Mouse (Mus musculus) G1E (cell line): Measurements from ENCODE around the gene Sept5. TPM values are rescaled to one million over a fixed set of nuclear protein-coding genes. Genes with fewer than 3 reads are reported as not detected.

Experiments used
- ATAC-seq: 2 replicates; pipeline ENCODE4 v1.8.0; 2016; ENCODE audit warnings: mild to moderate bottlenecking; ENCODE audit not compliant: insufficient number of reproducible peaks, poor library complexity, low FRiP score, severe bottlenecking; ENCODE audit errors: extremely low read depth
- DNase-seq: peaks from one replicate; pipeline ENCODE4 v3.0.0; 2012; ENCODE audit warnings: low spot score
- H3K27me3 ChIP-seq: 2 replicates; pipeline ENCODE4 v1.6.1; 2012; ENCODE audit warnings: mild to moderate bottlenecking, low read length, inconsistent platforms; ENCODE audit not compliant: insufficient read depth
- H3K36me3 ChIP-seq: replicated peaks from 2 replicates; pipeline ENCODE3; 2012; ENCODE audit warnings: mild to moderate bottlenecking, inconsistent platforms
- H3K4me1 ChIP-seq: 2 replicates; pipeline ENCODE4 v1.6.1; 2012; ENCODE audit warnings: low read depth, low read length, inconsistent platforms, mixed read lengths; ENCODE audit not compliant: insufficient read depth
- H3K4me3 ChIP-seq: 2 replicates; pipeline ENCODE4 v1.5.1; 2012; ENCODE audit warnings: low read depth, mild to moderate bottlenecking, inconsistent platforms, low read length, moderate library complexity, mixed read lengths
- H3K9me3 ChIP-seq: replicated peaks from 2 replicates; pipeline ENCODE4 v1.6.1; 2012; ENCODE audit warnings: inconsistent platforms
- CTCF ChIP-seq: IDR thresholded peaks from 2 replicates; pipeline ENCODE4 v1.5.1; 2012; ENCODE audit warnings: low read depth, low read length, inconsistent platforms, mixed read lengths
- GATA1 ChIP-seq: IDR thresholded peaks from 2 replicates; pipeline ENCODE4 v1.6.1; 2012; ENCODE audit warnings: borderline replicate concordance, low read length, inconsistent platforms, mixed read lengths
- GATA2 ChIP-seq: IDR thresholded peaks from 2 replicates; pipeline ENCODE4 v1.6.1; 2012; ENCODE audit warnings: low read depth, low read length, inconsistent platforms, borderline replicate concordance
- POLR2AphosphoS5 ChIP-seq: IDR thresholded peaks from 2 replicates; pipeline ENCODE4 v1.6.1; 2012; ENCODE audit warnings: low read depth, low read length, inconsistent platforms; ENCODE audit not compliant: insufficient replicate concordance
- TAL1 ChIP-seq: conservative IDR thresholded peaks from 2 replicates; pipeline ENCODE4 v1.6.1; 2012; ENCODE audit warnings: low read depth, low read length, inconsistent platforms, mixed read lengths
- polyA plus RNA-seq: library from polyadenylated mRNA; stranded (reverse); fragments of >175 nt; gene quantifications from 2 replicates; pipeline ENCODE4 v1.2.3, GENCODE M21; 2012
- total RNA-seq, 2 experiments: library from RNA; stranded (forward) in 1 of 2; stranded (reverse) in 1 of 2; fragments of 200-1000 nt in 1 of 2; fragments of >200 nt in 1 of 2; fragmentation: Nextera tagmentation in 1 of 2; gene quantifications; 2 replicates each; pipeline ENCODE4 v1.2.3; 2014 to 2017

Sept5 gene
- total and polyA plus RNA-seq, 3 experiments = 0.05 TPM; not detected in 2

DNA sequence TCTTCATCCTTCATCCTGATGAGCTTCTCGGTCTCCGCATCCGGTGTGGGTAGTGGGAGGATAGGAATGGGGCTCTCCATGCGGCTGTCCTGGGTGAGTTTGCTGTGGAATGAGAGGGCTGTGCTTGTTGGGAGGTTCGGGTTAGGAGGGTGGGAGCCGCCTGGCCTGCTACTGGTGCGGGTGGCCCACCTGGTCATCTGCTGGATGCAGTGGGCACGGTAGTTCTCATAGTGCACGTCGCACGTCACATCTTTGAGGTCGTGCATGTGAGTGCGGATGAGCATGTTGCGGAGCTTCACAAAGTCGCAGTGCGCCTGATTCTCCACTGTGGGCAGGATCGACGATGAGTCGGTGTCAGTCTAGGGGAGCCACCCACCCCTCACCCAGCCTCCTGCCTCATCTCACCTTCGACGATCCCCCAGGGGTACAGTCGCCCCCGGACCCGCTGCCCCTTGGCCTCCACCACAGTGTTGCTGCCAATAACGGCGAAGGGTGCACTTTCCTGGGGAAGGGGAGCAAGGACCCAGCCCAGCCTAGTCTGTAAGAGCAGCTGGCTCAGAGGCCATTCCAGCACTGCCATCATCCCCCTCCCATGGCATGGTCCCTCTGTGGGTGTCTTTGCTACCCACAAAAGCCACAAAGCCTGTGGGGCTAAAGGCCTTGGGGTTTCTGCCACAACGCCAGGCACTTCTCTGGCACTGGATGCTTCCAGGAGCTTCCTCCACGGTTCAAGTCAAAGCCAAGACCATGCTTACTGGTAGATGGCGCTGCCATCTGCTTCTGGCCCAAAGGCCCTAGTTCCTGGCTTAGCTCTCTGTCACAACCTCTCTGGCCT is 6.6 kb downstream of the Sept5 start:
- no peak overlapping the region for H3K4me3 ChIP-seq
- H3K27me3 ChIP-seq = peaks cover 46% of the 10 kb centered on the region
- peaks cover 39% of the 10 kb centered on the region for H3K9me3 ChIP-seq
- ATAC-seq (no peak), DNase-seq (no peak)
- H3K4me1 ChIP-seq = peaks cover 3% of the 10 kb centered on the region; the same call in 1 of the 2 replicates
- no peak for TF ChIP-seq GATA1
- no peak for TF ChIP-seq TAL1
- no peak for TF ChIP-seq GATA2
- TF ChIP-seq CTCF = no peak
- TF ChIP-seq POLR2AphosphoS5 = no peak
- H3K36me3 ChIP-seq = no peaks in the 10 kb centered on the region

GRCm38 (mm10) chr16:18622019-18622418 is 7.7 kb downstream of the Sept5 start, which contains the start of gene Gp1bb:
TSS of gene Gp1bb (minus strand) at chr16:18622403.
- H3K36me3 ChIP-seq = no peaks in the 10 kb centered on the region
- TF ChIP-seq GATA2 = no peak
- TF ChIP-seq POLR2AphosphoS5 = no peak
- no peak for TF ChIP-seq GATA1
- no peak for TF ChIP-seq CTCF
- TF ChIP-seq TAL1 = no peak
- DNase-seq = no peak
- peaks cover 14% of the 10 kb centered on the region for H3K4me1 ChIP-seq
- H3K27me3 ChIP-seq = peaks cover 41% of the 10 kb centered on the region
- H3K4me3 ChIP-seq = no peak within 1 kb of the TSS
- ATAC-seq = no peak
- peaks cover 39% of the 10 kb centered on the region for H3K9me3 ChIP-seq

- ATAC-seq = no peak
- no peak overlapping the region for H3K4me3 ChIP-seq
- H3K27me3 ChIP-seq = peaks cover 41% of the 10 kb centered on the region
- DNase-seq = no peak
- H3K4me1 ChIP-seq = peaks cover 14% of the 10 kb centered on the region
- no peaks in the 10 kb centered on the region for H3K36me3 ChIP-seq
- peaks cover 35% of the 10 kb centered on the region for H3K9me3 ChIP-seq
- no peak for TF ChIP-seq GATA1
- TF ChIP-seq TAL1 = no peak
- no peak for TF ChIP-seq CTCF
Observed at GRCm38 (mm10) chr16:18621362-18622001, 8.3 kb downstream of the Sept5 start.

- Histone ChIP-seq H3K27me3 (peaks cover 46% of the 10 kb centered on the region), H3K4me3 (no peak overlapping the region)
- ATAC-seq = no peak
Observed at GRCm38 (mm10) chr16:18620601-18621361, 9.0 kb downstream of the Sept5 start.

DNA sequence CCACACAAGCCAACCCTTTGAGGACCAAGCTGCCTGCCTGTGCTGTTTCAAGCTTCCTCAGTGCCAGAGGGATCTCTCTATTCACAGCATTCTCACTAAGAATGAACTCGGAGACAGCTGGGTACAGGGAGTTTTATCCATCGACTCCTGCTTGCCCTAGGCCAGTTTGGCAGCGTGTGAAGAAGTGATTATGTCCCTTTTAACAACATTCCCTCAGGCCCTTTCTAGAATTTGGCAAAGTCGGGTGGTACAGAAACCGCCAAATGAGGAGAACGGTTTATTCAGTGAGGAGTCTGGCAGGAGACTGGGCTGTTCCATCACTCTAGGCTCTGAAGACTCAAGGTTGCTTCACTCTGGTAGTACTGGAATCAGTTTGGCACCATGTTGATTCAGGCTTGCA is 9.6 kb downstream of the Sept5 start:
- peaks cover 22% of the 10 kb centered on the region for H3K9me3 ChIP-seq
- H3K36me3 ChIP-seq = no peaks in the 10 kb centered on the region
- TF ChIP-seq GATA1 = no peak
- no peak for TF ChIP-seq GATA2
- no peak for TF ChIP-seq CTCF
- TF ChIP-seq POLR2AphosphoS5 = no peak
- TF ChIP-seq TAL1 = no peak
- H3K4me1 ChIP-seq = peaks cover 14% of the 10 kb centered on the region
- DNase-seq = no peak
- H3K27me3 ChIP-seq = peaks cover 48% of the 10 kb centered on the region
- no peak for ATAC-seq
- H3K4me3 ChIP-seq = no peak overlapping the region

More at GRCm38 (mm10) chr16:18620601-18621361, 9.0 kb downstream of the Sept5 start:
- DNase-seq = no peak
- TF ChIP-seq TAL1 (no peak), GATA1 (no peak), GATA2 (no peak), CTCF (no peak), POLR2AphosphoS5 (no peak)
- Histone ChIP-seq H3K36me3 (no peaks in the 10 kb centered on the region), H3K4me1 (peaks cover 14% of the 10 kb centered on the region), H3K9me3 (peaks cover 28% of the 10 kb centered on the region)

DNA sequence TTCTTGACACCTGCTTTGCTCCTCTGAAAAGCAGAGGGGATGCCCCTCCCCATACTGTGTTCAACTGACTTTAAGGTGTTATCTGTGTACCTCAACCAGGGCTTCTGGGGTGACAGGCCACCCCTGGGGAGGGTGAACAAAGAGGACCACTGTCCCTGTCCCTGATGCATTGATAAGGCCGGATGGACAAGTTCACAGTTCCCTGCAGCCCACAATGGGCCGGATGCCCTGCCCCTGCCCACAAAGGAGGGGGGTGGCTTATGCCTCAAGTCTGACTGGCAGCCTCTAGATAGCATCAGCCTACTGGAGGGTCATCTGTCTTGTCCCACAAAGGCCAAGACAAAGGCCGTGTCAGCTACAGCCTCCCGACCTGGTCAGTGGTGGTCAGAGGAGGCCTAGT is 10.6 kb downstream of the Sept5 start:
- H3K27me3 ChIP-seq = peaks cover 58% of the 10 kb centered on the region
- no peak overlapping the region for H3K4me3 ChIP-seq
- H3K36me3 ChIP-seq = no peaks in the 10 kb centered on the region
- peaks cover 18% of the 10 kb centered on the region for H3K9me3 ChIP-seq
- peaks cover 14% of the 10 kb centered on the region for H3K4me1 ChIP-seq
- DNase-seq (no peak), ATAC-seq (no peak)
- no peak for TF ChIP-seq GATA1
- TF ChIP-seq POLR2AphosphoS5 = no peak
- TF ChIP-seq CTCF = no peak
- TF ChIP-seq TAL1 = no peak
- TF ChIP-seq GATA2 = no peak
